Mouse (Mus musculus): ENCODE data around the gene Smpd1. TPM values are rescaled to one million over a fixed set of nuclear protein-coding genes. Genes with fewer than 3 reads are reported as not detected.
A peak's percentile ranks its signal among the peaks of the same experiment; 100 is the strongest.

Gene Smpd1
- polyA plus RNA-seq, 1 experiment from 2014 or later = 94.2 TPM

DNA sequence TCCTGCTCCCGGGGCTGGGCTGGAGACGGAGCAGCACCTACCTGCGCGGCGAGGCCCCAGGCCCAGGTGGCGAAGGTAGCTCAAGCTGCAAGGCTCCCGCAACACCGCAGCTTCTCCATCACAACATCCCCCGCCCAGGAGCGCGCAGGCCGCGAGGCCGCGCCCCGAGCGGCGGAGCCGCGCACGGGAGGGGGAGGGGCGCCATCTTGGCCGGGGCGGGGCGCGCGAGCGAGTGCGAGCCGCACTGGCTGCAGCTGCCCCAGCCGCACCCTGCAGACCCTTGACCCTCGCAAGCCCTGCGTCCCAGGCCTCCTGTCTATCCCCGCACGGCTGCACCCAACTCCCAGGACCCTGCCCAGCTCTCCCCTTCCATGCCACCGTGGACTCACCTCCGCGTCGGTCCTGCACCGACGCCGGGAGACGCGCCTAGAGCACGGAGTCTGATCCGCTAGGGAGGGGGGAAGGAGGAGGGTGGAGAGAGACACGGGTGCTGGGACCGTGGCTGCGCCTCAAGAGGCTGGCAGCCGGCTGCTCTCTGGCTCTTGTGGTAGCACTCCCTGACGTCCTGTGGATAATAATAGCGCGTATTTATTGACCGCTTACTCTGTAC, 27.0 kb downstream of the Smpd1 start, which contains the start of gene Apbb1:
Gene Apbb1, minus strand, starts transcription at position 560 of the 610 bp plus-strand sequence.
- no peaks in the 10 kb centered on the region for H3K9me3 ChIP-seq
- peak; percentile 94 for ATAC-seq (ENCODE audit: low FRiP score, low read depth)
- H3K27me3 ChIP-seq = no peaks in the 10 kb centered on the region
- H3K4me1 ChIP-seq (replicated peaks) = peaks cover 40% of the 10 kb centered on the region
- under 1% methylated on average over 50 of the region's 54 CpGs for WGBS
- H3K9ac ChIP-seq = peak within 1 kb of the TSS; percentile 66
- H3K36me3 ChIP-seq = no peaks in the 10 kb centered on the region
- peak within 1 kb of the TSS; percentile 99 for H3K27ac ChIP-seq (replicated peaks)
- peak within 1 kb of the TSS; percentile 56 for H3K4me3 ChIP-seq
- peak within 1 kb of the TSS; percentile 73 for H3K4me2 ChIP-seq

- no peaks in the 10 kb centered on the region for H3K9me3 ChIP-seq
- no peaks in the 10 kb centered on the region for H3K36me3 ChIP-seq
- H3K4me1 ChIP-seq (replicated peaks) = peaks cover 32% of the 10 kb centered on the region
- WGBS = 72% methylated on average over 2 of the region's 2 CpGs
- H3K9ac ChIP-seq = peak overlapping the region; percentile 66
- no peak for ATAC-seq (ENCODE audit: low FRiP score, low read depth)
- H3K27me3 ChIP-seq = no peaks in the 10 kb centered on the region
- peak overlapping the region; percentile 73 for H3K4me2 ChIP-seq
- peak overlapping the region; percentile 56 for H3K4me3 ChIP-seq
- H3K27ac ChIP-seq (replicated peaks) = peak overlapping the region; percentile 99
Observed at GRCm38 (mm10) chr7:105581959-105582358, 27.8 kb downstream of the Smpd1 start.

- H3K27me3 ChIP-seq = no peaks in the 10 kb centered on the region
- no peak overlapping the region for H3K4me3 ChIP-seq
- H3K36me3 ChIP-seq = no peaks in the 10 kb centered on the region
- no peak overlapping the region for H3K4me2 ChIP-seq
- 72% methylated on average over 9 of the region's 9 CpGs for WGBS
- ATAC-seq (ENCODE audit: low FRiP score, low read depth) = no peak
- H3K9me3 ChIP-seq = no peaks in the 10 kb centered on the region
- H3K4me1 ChIP-seq (replicated peaks) = no peaks in the 10 kb centered on the region
- no peak overlapping the region for H3K9ac ChIP-seq
- no peak overlapping the region for H3K27ac ChIP-seq (replicated peaks)
Observed at GRCm38 (mm10) chr7:105588325-105588912, 34.3 kb downstream of the Smpd1 start.

- ATAC-seq (ENCODE audit: low FRiP score, low read depth) = no peak
- WGBS = 24% methylated on average over 7 of the region's 7 CpGs
Observed at GRCm38 (mm10) chr7:105590097-105590496, 35.9 kb downstream of the Smpd1 start.

DNA sequence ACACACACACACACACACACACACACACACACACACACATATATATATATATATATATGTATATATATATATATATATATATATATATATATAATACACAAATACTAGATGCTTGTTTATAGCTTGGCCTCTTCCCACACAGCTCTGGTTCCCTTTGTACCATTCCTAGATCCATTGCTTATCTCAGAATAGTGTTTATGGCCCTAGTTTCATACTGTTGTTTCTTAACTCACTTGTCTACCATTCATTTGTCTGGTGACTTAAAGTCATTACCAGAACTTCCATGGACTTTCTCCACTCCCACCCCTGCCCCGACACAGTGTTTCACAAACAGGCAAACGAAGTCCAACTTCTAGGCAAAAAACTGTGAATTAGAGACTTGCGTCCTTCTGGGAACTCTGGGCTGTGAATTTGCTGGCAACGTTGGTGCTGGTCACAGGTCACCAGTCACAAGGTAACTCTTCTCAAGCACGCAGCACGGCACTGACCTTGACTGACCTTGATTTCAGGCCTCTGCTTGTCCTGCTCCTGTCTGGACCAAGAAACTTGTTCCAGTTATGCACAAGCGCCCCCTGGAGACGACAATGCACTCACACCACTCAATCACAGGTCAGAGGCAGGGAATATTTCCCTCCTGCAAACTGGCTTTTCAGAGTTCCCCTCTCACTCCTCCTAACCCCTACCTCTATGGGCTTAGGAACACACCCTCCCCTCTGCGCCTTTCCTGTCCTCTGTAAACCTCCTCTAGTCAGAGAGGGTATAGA, 48.9 kb downstream of the Smpd1 start:
- no peaks in the 10 kb centered on the region for H3K4me1 ChIP-seq (replicated peaks)
- no peak overlapping the region for H3K9ac ChIP-seq
- ATAC-seq (ENCODE audit: low FRiP score, low read depth) = peak; percentile 76; the same call in 1 of the 2 replicates
- H3K4me3 ChIP-seq = no peak overlapping the region
- H3K36me3 ChIP-seq = no peaks in the 10 kb centered on the region
- H3K27me3 ChIP-seq = no peaks in the 10 kb centered on the region
- H3K27ac ChIP-seq (replicated peaks) = no peak overlapping the region
- 36% methylated on average over 9 of the region's 9 CpGs for WGBS
- no peak overlapping the region for H3K4me2 ChIP-seq
- no peaks in the 10 kb centered on the region for H3K9me3 ChIP-seq

More at GRCm38 (mm10) chr7:105590097-105590496, 35.9 kb downstream of the Smpd1 start:
- Histone ChIP-seq H3K4me2 (no peak overlapping the region), H3K27me3 (no peaks in the 10 kb centered on the region), H3K36me3 (no peaks in the 10 kb centered on the region), H3K9ac (no peak overlapping the region), H3K4me1 (replicated peaks) (no peaks in the 10 kb centered on the region), H3K27ac (replicated peaks) (no peak overlapping the region), H3K4me3 (no peak overlapping the region), H3K9me3 (no peaks in the 10 kb centered on the region)

Other genes starting within 250 kb of the Smpd1 start
- 0.03 and 0.05 TPM in 2 replicates for gene Olfr689, start 243.2 kb upstream of the Smpd1 start, polyA plus RNA-seq (2015; fragmentation: Nextera tagmentation; extraction: Ambion mirVana)
- gene Olfr690, start 220.3 kb upstream of the Smpd1 start, polyA plus RNA-seq (2015; fragmentation: Nextera tagmentation; extraction: Ambion mirVana) = not detected in 2 replicates
- 0.12 and 0.16 TPM in 2 replicates for gene Olfr691, start 212.1 kb upstream of the Smpd1 start, polyA plus RNA-seq (2015; fragmentation: Nextera tagmentation; extraction: Ambion mirVana)
- not detected in 2 replicates for gene Olfr692, start 186.1 kb upstream of the Smpd1 start, polyA plus RNA-seq (2015; fragmentation: Nextera tagmentation; extraction: Ambion mirVana)
- not detected in 2 replicates for gene Gm5901, start 179.3 kb upstream of the Smpd1 start, polyA plus RNA-seq (2015; fragmentation: Nextera tagmentation; extraction: Ambion mirVana)
- 43.7 and 45.1 TPM in 2 replicates for gene Fam160a2, start 154.3 kb upstream of the Smpd1 start, polyA plus RNA-seq (2015; fragmentation: Nextera tagmentation; extraction: Ambion mirVana)
- gene Cnga4, start 149.8 kb upstream of the Smpd1 start, polyA plus RNA-seq (2015; fragmentation: Nextera tagmentation; extraction: Ambion mirVana) = 0.08 and 0.12 TPM in 2 replicates
- gene Cckbr, start 128.6 kb upstream of the Smpd1 start, polyA plus RNA-seq (2015; fragmentation: Nextera tagmentation; extraction: Ambion mirVana) = 5.2 and 5.5 TPM in 2 replicates
- 37.6 and 41.2 TPM in 2 replicates for gene Cavin3, start 72.1 kb upstream of the Smpd1 start, polyA plus RNA-seq (2015; fragmentation: Nextera tagmentation; extraction: Ambion mirVana)
- gene Apbb1, start 27.3 kb downstream of the Smpd1 start, polyA plus RNA-seq (2015; fragmentation: Nextera tagmentation; extraction: Ambion mirVana) = 294 and 330 TPM in 2 replicates
- 0.39 TPM in 1 of 2 replicates, not detected in the other for gene Hpx, start 45.8 kb downstream of the Smpd1 start, polyA plus RNA-seq (2015; fragmentation: Nextera tagmentation; extraction: Ambion mirVana)
- gene Trim3, start 79.2 kb downstream of the Smpd1 start, polyA plus RNA-seq (2015; fragmentation: Nextera tagmentation; extraction: Ambion mirVana) = 106 and 112 TPM in 2 replicates
- 145 and 150 TPM in 2 replicates for gene Timm10b, start 85.7 kb downstream of the Smpd1 start, polyA plus RNA-seq (2015; fragmentation: Nextera tagmentation; extraction: Ambion mirVana)
- 81.8 and 92.0 TPM in 2 replicates for gene Arfip2, start 86.1 kb downstream of the Smpd1 start, polyA plus RNA-seq (2015; fragmentation: Nextera tagmentation; extraction: Ambion mirVana)
- 18.2 and 18.7 TPM in 2 replicates for gene Gm45799, start 86.2 kb downstream of the Smpd1 start, polyA plus RNA-seq (2015; fragmentation: Nextera tagmentation; extraction: Ambion mirVana)
- gene Dnhd1, start 96.5 kb downstream of the Smpd1 start, polyA plus RNA-seq (2015; fragmentation: Nextera tagmentation; extraction: Ambion mirVana) = 1.1 and 1.3 TPM in 2 replicates
- 199 and 201 TPM in 2 replicates for gene Ilk, start 182.2 kb downstream of the Smpd1 start, polyA plus RNA-seq (2015; fragmentation: Nextera tagmentation; extraction: Ambion mirVana)
- 24.9 and 26.0 TPM in 2 replicates for gene Rrp8, start 183.0 kb downstream of the Smpd1 start, polyA plus RNA-seq (2015; fragmentation: Nextera tagmentation; extraction: Ambion mirVana)
- gene Taf10, start 190.0 kb downstream of the Smpd1 start, polyA plus RNA-seq (2015; fragmentation: Nextera tagmentation; extraction: Ambion mirVana) = 100 and 110 TPM in 2 replicates
- gene Tpp1, start 197.9 kb downstream of the Smpd1 start, polyA plus RNA-seq (2015; fragmentation: Nextera tagmentation; extraction: Ambion mirVana) = 45.7 and 46.2 TPM in 2 replicates
- gene Dchs1, start 233.3 kb downstream of the Smpd1 start, polyA plus RNA-seq (2015; fragmentation: Nextera tagmentation; extraction: Ambion mirVana) = 14.3 and 14.8 TPM in 2 replicates

Data from hindbrain, embryonic 15.5 days (tissue).